Mouse (Mus musculus): ENCODE results near the gene Flt3. TPM values are rescaled to one million over a fixed set of nuclear protein-coding genes. Genes with fewer than 3 reads are reported as not detected.

Flt3 gene
- total RNA-seq (2012; rRNA removed): 0.76 TPM in 2 replicates
- 3.2 and 3.3 TPM in 2 replicates for total RNA-seq (2014; rRNA removed)
- polyA plus RNA-seq (2012; ENCODE audit: insufficient read length, low read depth): 2.0 and 2.3 TPM in 2 replicates

DNA sequence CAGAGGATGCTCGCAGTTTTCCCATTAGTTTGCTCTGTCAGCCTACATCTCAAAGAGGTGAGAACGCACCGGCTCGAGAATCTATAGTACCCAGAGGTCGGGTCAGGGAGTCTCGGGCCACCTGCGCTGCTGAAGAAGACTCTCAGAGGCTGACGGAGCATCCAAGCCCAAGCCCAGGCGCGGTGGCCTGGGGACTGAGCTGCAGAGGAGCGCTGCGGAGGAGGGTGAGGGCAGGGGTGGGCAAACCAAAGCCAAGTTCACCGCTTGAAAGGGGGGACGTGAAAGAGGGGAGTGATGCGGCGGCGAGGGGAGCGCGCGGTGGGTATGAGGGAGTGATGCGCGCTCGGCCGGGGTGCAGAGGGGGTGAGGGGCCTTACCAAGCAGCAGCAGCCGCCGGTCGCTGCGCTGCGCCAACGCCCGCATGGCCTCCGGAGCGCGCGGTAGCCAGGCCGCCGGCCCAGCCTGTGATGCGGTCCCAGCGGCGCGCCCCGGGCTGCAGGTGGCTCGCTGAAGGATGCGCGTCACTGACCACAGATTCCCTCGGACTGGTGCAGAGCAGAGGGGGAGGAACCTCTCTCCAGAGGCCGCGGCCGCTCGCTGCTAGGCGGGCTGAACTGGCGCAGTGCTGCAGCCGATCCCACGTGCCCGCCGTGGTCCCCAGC is at the start of gene Flt3:
Gene Flt3 (minus strand): TSS at position 647 of the 662 bp plus-strand sequence.
- H3K4me1 ChIP-seq (ENCODE audit: control insufficient read depth in 1 of 2, insufficient read depth in 2 of 2): peaks cover 3 to 30% of the 10 kb centered on the region in 2 experiments; a peak in 2 of 4 replicates
- H3K9ac ChIP-seq (ENCODE audit: insufficient read depth, low read depth): no peak within 1 kb of the TSS
- dilution Hi-C loops (cut with MboI; ENCODE audit: extremely low pct_ligation_motif_present, extremely low pct_unique_long_range_greater_than_20kb, low sequenced_read_pairs): no loop called here
- DNase-seq (ENCODE audit: extremely low read depth): peak; percentile 84
- H3K79me2 ChIP-seq (replicated peaks; ENCODE audit: control insufficient read depth, extremely low read depth, insufficient read depth, poor library complexity, severe bottlenecking): no peaks in the 10 kb centered on the region
- peaks cover 10% of the 10 kb centered on the region for H3K9me3 ChIP-seq (replicated peaks; ENCODE audit: low read length)
- no peaks in the 10 kb centered on the region for H3K36me3 ChIP-seq (replicated peaks in 1 of 2; ENCODE audit: control insufficient read depth in 1 of 2, insufficient read depth in 1 of 2, low read length in 1 of 2)
- H3K4me2 ChIP-seq (ENCODE audit: insufficient read depth, low read depth, poor library complexity, severe bottlenecking): peak within 1 kb of the TSS; percentile 83
- no peak within 1 kb of the TSS for H3K27ac ChIP-seq (ENCODE audit: insufficient read depth, low read depth)
- H3K4me3 ChIP-seq (replicated peaks in 1 of 3; ENCODE audit: low read depth in 2 of 3, low read length in 2 of 3, poor library complexity in 1 of 3): peak within 1 kb of the TSS in 2 of 3 experiments; percentile 44 to 51
- in situ Hi-C loops (cut with MboI; ENCODE audit: low pct_ligation_motif_present, low pct_unique_long_range_greater_than_20kb, low sequenced_read_pairs): loop anchor here (5.0 kb wide), 1 partner anchor 68 kb away; no protein-coding TSS in a partner anchor
- H3K27me3 ChIP-seq (replicated peaks): peaks cover 31% of the 10 kb centered on the region
- TF ChIP-seq MAX (IDR thresholded peaks at IDR 0.05; ENCODE audit: low read length): peak; percentile 83; the same call in 1 of the 2 replicates
- no peak for TF ChIP-seq CTCF (conservative IDR thresholded peaks at IDR 0.05 in 1 of 2, IDR thresholded peaks at IDR 0.05 in 1 of 2; ENCODE audit: low read depth in 2 of 2, low read length in 2 of 2)
- no peak for TF ChIP-seq CHD2 (IDR thresholded peaks at IDR 0.05; ENCODE audit: low read length)
- TF ChIP-seq UBTF (IDR thresholded peaks at IDR 0.05; ENCODE audit: low read depth, low read length): peak; percentile 98
- TF ChIP-seq SIN3A (IDR thresholded peaks at IDR 0.05; ENCODE audit: low read length): no peak
- TF ChIP-seq E2F4 (IDR thresholded peaks at IDR 0.05; ENCODE audit: insufficient replicate concordance, low read depth, low read length): no peak
- 0 out of 2 replicates have a peak, but pooled peaks have one; percentile 20 for TF ChIP-seq TBP (conservative IDR thresholded peaks at IDR 0.05; ENCODE audit: low read depth, low read length)
- no peak for TF ChIP-seq NELFE (IDR thresholded peaks at IDR 0.05; ENCODE audit: low read depth, low read length)
- TF ChIP-seq KAT2A (IDR thresholded peaks at IDR 0.05; ENCODE audit: insufficient replicate concordance, low read length): no peak
- TF ChIP-seq MYC (IDR thresholded peaks at IDR 0.05; ENCODE audit: low read depth, low read length): no peak; the same call in 1 of the 2 replicates
- TF ChIP-seq ELF1 (IDR thresholded peaks at IDR 0.05; ENCODE audit: low read depth, low read length): no peak
- 0 out of 2 replicates have a peak, but pooled peaks have one; percentile 8 for TF ChIP-seq EP300 (IDR thresholded peaks at IDR 0.05; ENCODE audit: low read length)
- peak; percentile 49 for TF ChIP-seq NRF1 (IDR thresholded peaks at IDR 0.05; ENCODE audit: low read depth, low read length)
- no peak for TF ChIP-seq JUND (conservative IDR thresholded peaks at IDR 0.05; ENCODE audit: low read depth, low read length)
- TF ChIP-seq SMC3 (IDR thresholded peaks at IDR 0.05; ENCODE audit: low read depth, low read length): no peak
- peak; percentile 75; the same call in 1 of the 2 replicates for TF ChIP-seq MXI1 (IDR thresholded peaks at IDR 0.05; ENCODE audit: low read depth, low read length)
- TF ChIP-seq TCF12 (IDR thresholded peaks at IDR 0.05; ENCODE audit: low read depth, low read length): peak; percentile 67
- TF ChIP-seq BHLHE40 (IDR thresholded peaks at IDR 0.05; ENCODE audit: low read depth, low read length): peak; percentile 68
- TF ChIP-seq POLR2A (IDR thresholded peaks at IDR 0.05; ENCODE audit: low read depth, low read length): peak; percentile 63

DNA sequence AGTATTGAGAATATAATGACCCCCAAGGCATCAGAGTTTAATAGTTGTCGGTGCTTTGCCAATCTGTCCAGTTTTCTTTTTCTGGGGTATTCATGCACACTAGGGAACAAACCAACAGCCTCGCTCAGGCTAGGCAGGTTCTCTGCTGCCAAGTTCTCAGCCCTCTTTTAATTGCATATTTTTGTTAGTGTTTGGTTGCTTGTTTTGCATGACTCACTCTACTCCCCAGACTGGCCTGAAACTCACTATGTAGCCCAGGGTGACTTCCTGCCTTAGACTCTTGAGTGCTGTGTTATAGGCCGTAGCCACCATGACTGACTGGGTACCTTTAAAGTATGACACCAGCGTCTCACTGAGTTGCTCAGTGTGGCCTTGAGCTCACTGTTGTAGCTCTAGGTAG is 48.6 kb upstream of the Flt3 start:
- Histone ChIP-seq H3K27ac (ENCODE audit: insufficient read depth, low read depth) (no peak overlapping the region), H3K36me3 (replicated peaks in 1 of 2; ENCODE audit: control insufficient read depth in 1 of 2, insufficient read depth in 1 of 2, low read length in 1 of 2) (peaks cover 14 to 58% of the 10 kb centered on the region in 2 experiments), H3K9me3 (replicated peaks; ENCODE audit: low read length) (no peaks in the 10 kb centered on the region), H3K4me2 (ENCODE audit: insufficient read depth, low read depth, poor library complexity, severe bottlenecking) (no peak overlapping the region), H3K79me2 (replicated peaks; ENCODE audit: control insufficient read depth, extremely low read depth, insufficient read depth, poor library complexity, severe bottlenecking) (peaks cover 51% of the 10 kb centered on the region), H3K4me3 (replicated peaks in 1 of 3; ENCODE audit: low read depth in 2 of 3, low read length in 2 of 3, poor library complexity in 1 of 3) (no peak overlapping the region), H3K4me1 (ENCODE audit: control insufficient read depth in 1 of 2, insufficient read depth in 2 of 2) (peaks cover 8 to 25% of the 10 kb centered on the region in 2 experiments), H3K9ac (ENCODE audit: insufficient read depth, low read depth) (no peak overlapping the region), H3K27me3 (replicated peaks) (no peaks in the 10 kb centered on the region)
- TF ChIP-seq MYC (IDR thresholded peaks at IDR 0.05; ENCODE audit: low read depth, low read length) (no peak), SMC3 (IDR thresholded peaks at IDR 0.05; ENCODE audit: low read depth, low read length) (no peak), HCFC1 (IDR thresholded peaks at IDR 0.05; ENCODE audit: low read depth, low read length) (no peak), BHLHE40 (IDR thresholded peaks at IDR 0.05; ENCODE audit: low read depth, low read length) (no peak), MAFK (IDR thresholded peaks at IDR 0.05; ENCODE audit: insufficient replicate concordance, low read length) (no peak), ELF1 (IDR thresholded peaks at IDR 0.05; ENCODE audit: low read depth, low read length) (no peak), UBTF (IDR thresholded peaks at IDR 0.05; ENCODE audit: low read depth, low read length) (no peak), ETS1 (conservative IDR thresholded peaks at IDR 0.05; ENCODE audit: low read depth, low read length) (no peak), TBP (conservative IDR thresholded peaks at IDR 0.05; ENCODE audit: low read depth, low read length) (no peak), RAD21 (IDR thresholded peaks at IDR 0.05; ENCODE audit: low read depth, low read length) (no peak), MAX (IDR thresholded peaks at IDR 0.05; ENCODE audit: low read length) (no peak), PAX5 (IDR thresholded peaks at IDR 0.05; ENCODE audit: low read length) (no peak)
- DNase-seq (ENCODE audit: extremely low read depth): no peak
- dilution Hi-C loops (cut with MboI; ENCODE audit: extremely low pct_ligation_motif_present, extremely low pct_unique_long_range_greater_than_20kb, low sequenced_read_pairs) (no loop called here), in situ Hi-C loops (cut with MboI; ENCODE audit: low pct_ligation_motif_present, low pct_unique_long_range_greater_than_20kb, low sequenced_read_pairs) (no loop called here)
